Mouse (Mus musculus) naive thymus-derived CD4-positive, alpha-beta T cell, adult 2 months (primary cell): ENCODE results near the gene Glb1l2.

Experiments
- DNase-seq: peaks from one replicate; pipeline ENCODE4 v3.0.0-alpha.2; 2011; ENCODE audit warnings: low read depth

The Glb1l2 gene

GRCm38 (mm10) chr9:26805935-26806666 lies at the start of gene Glb1l2:
Glb1l2 (minus strand) TSS chr9:26806468.
- no peak for DNase-seq

DNA sequence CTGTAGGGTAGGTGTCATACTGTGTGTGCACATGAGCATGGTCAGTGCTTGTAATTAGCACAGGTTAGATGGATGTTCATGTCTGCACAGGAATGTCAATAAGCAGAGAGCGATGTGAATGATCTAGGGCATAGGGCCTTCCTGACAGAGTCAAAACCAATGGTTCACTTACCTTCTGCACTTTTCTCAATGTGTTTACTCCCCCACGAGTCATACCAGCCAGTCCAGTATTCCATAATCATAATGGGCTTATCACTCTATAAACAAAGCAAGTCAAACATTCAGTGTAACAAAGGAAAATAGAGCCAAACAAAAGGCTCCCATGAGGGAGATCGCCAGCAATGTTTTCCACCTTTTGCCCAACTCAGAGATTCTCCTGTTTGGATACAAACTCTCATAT lies 24.8 kb upstream of the Glb1l2 start:
- no peak for DNase-seq

GRCm38 (mm10) chr9:26819942-26820341 lies 13.7 kb upstream of the Glb1l2 start:
- DNase-seq, result no peak

DNA sequence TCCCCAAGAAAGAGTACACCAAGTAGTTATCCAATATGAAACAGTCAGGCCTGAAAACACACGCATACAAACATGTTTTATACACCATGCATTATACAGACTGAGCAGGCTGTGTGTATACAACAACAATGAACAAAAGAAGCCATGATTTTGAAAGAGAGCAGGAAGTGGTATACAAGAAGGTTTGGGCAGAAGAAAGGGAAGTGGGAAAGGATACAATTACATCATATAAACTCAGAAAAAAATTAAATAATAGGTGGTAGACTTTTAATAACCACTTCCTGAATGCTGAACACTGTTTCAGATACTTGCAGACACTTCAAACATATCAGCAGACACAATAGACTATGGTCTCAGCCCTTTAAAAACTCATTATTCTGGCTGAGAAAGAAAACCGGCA lies 2.5 kb upstream of the Glb1l2 start:
- no peak for DNase-seq

- no peak for DNase-seq
Measured at GRCm38 (mm10) chr9:26804321-26804720, 1.9 kb downstream of the Glb1l2 start.

GRCm38 (mm10) chr9:26800357-26800756 lies 5.9 kb downstream of the Glb1l2 start:
- no peak for DNase-seq

DNA sequence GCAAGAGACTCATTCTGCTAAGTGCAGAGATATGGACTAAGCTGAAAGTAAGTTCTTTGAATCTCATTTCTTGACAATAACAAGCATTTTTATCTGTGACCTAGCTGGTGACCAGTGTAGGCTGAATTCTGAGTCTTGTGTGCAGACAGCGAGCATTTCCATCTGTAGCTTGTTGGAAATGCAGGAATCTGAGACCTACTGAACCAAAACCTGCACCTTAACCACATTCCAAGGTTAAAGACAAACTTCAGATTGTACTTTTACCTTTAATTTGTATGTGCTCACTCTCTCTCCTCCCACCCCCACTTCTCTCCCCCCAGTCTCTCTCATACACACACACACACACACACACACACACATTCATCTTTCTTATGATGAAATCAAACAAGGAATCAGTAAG lies 7.5 kb downstream of the Glb1l2 start:
- DNase-seq, result no peak

- DNase-seq, result no peak
Measured at GRCm38 (mm10) chr9:26798205-26798604, 8.1 kb downstream of the Glb1l2 start.

DNA sequence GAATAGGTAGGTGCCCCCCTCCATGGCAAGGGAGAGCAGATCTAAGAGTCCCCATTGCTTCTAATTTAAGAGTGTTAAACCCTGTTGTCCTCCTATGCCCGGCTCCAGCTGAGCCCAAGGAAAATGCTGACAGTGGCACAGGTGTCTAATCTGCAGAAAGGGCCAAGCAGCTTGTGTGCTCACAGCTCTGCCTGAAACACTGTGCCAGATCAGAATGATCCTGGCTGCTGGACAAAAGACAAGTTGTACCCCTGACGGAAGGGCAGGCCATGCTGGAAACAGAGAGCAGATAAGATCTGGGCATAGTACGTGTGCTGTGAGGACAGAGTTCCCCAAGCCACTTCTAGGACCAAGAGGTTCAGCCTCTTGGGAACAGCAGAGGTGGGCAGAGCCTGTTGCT lies 13.4 kb downstream of the Glb1l2 start:
- DNase-seq, result no peak

- DNase-seq, result no peak
Measured at GRCm38 (mm10) chr9:26783414-26783975, 22.8 kb downstream of the Glb1l2 start.

DNA sequence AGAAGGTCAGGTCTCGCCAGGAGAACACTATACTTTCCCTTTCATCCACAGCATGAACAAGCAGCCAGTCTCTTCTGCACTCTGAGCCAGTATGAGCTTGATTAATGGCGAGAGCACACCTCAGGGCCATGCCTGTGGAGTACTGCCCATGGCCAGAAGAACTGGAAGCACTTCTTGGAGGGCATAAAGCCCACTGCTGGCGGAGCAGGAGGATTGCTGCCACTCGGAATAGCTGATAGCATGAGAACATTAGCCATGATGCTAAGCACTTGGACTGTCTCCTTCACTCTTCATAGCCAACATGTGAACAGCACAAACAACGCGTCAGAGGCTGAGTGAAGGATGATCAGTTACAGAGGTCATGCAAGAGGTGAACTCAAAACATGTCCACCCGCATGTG lies 27.8 kb downstream of the Glb1l2 start:
- no peak for DNase-seq

- peak; percentile 1 for DNase-seq
Measured at GRCm38 (mm10) chr9:26776122-26776902, 30.0 kb downstream of the Glb1l2 start.

DNA sequence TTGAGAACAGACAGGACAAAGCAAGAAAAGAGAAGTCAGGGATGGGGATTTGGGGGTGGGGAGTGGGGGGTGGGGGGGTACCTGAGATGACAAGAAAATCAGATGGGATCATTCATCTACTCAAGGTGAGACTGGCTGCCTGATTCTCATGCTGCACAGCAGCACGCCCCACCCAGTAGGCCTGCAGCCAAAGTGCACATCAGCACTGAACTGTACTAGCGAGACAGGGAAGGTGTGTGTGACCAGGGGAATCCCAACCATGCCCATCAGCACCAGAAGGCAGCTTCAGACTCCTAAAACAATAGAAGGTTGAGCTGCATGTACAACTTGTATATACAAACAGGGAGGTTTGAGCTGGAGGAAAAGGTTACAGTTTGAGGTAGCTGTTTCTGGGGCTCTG lies 30.6 kb downstream of the Glb1l2 start:
- no peak for DNase-seq

DNA sequence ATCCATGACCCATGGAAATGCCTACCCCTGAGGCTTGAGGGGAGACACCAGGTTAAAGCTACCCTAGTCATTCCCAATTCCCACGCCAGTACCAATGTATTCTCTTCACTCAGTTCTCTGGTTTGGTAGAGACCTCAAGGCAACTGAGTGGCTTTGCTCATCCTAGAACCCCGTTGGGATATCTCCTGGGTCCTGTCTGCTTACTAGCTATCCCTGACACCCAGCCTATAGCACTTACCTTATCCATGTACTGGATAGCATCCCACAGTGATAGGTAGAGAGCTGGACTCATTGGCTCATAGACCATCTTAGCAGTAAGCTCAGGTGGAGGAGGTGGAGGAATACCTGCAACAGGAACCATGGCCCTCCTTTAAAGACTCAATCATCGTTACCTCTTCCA lies 38.1 kb downstream of the Glb1l2 start:
- no peak for DNase-seq

DNA sequence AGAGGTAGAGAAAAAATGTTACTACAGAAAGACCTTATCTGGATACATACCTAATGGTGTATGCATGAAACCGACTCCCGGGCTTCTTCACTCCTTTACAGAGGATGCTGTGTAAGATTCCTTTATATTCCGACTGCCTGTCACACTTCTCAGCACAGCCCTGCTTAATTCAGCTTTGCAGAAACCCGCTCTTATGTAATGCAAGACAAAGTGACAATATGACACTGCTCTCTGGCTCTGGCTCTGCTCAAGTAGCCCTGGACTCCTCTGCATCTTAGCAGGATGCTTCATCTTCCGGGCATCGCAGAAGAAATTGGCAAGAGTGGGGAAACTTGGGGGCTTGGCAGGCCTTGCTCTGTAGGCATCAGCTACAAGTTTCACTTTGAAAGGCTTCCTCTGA lies 43.8 kb downstream of the Glb1l2 start:
- no peak for DNase-seq

DNA sequence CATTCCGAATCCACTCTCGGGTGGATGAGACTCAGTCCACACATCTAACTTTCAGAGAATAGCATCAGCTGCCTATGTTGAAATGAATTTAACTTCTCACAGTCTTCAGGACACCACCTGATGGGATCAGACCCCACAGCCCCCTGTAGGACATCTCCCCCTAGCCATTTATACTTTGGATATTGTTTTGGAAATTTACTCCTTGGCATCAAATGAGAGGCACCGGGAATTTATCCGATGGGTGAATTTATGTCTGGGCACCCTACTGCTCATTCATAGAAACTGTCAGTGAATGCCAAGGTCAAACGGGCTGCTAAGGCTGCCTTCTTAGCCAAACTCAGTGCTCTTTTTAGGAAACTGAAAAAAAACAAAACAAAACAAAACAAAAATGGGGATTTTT lies 45.7 kb downstream of the Glb1l2 start:
- no peak for DNase-seq

- no peak for DNase-seq
Measured at GRCm38 (mm10) chr9:26760081-26760480, 46.2 kb downstream of the Glb1l2 start.

DNA sequence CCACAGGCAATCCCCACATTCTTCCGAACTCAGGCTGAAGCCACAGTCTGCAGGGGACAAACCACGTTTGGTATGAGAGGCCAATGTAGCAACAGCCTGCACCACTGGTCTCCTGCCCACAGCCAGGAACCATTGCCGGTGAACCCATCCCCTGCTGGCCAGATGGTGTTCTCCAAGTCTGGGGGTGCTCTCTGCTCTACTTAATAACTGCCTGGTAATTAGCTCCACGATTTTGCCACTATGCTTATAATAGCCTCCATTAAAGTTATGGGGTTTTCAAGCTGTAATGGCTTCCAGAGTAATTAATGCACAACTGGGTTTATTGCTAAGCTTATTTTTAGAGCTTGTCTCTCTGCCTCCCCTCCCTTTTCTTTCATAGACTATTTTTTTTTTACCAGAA lies 57.4 kb downstream of the Glb1l2 start:
- no peak for DNase-seq

- DNase-seq, result no peak
Measured at GRCm38 (mm10) chr9:26747121-26747520, 59.1 kb downstream of the Glb1l2 start.

DNA sequence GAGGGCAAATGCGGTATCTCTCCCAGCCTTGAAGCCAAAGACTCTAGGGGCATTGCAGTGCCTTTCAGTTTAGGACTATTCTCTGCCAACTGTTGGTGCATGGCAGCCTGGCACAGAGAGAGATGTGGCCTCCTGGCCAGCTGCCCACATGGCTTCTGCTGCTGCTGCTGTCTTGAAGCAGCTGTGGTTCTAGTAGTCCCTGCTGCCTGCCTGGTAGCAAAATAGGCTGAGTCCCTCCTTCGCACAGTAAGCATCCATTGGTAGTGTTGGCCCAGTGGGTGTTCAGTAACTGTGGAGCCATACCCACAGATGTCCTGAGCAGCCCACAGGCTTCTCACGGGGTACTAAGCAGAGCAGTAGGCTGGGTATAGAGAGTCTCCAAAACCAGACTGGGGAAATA lies 63.5 kb downstream of the Glb1l2 start:
- no peak for DNase-seq

DNA sequence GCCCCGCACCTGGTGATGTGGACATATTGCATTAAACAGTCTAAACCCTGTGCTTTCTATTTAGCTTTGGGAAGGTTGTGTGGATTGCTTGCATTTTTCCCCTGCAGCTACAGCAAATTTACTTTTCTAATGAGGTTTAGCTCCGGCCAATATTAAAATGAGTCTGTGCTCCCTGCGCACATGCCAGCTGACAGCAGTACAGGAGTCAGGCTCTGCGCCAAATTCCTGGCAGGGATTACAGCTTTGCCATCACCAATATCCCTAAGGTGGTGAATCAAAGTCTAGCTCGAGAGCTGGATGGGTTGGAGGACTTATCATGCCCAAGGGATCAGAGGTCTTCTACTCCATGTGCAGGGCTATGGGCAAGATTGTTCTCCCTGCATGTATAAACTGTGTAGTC lies 69.2 kb downstream of the Glb1l2 start:
- DNase-seq, result no peak

DNA sequence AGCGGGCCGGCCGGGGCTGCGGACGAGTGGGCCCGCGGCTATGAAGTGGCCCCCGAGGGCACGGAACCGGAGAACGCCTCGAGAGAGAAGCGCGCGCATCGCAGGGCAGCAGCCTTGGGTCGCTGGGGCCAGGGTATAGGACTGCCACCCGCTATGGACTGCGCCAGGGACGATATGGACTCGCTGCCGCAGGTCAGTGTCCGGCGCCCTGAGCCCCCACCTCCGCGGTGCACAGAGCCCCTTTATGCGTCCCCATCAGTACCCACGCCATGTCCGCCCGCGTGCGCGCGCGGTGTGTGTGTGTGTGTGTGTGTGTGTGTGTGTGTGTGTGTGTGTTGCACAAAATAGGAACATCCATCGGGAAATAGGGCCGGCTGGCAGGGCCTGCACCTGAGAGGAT lies 72.3 kb downstream of the Glb1l2 start:
- DNase-seq, result no peak

- DNase-seq, result no peak
Measured at GRCm38 (mm10) chr9:26733206-26733891, 72.9 kb downstream of the Glb1l2 start, which contains the start of gene B3gat1. B3gat1 (plus strand) TSS chr9:26733728.
